Mouse (Mus musculus) left cerebral cortex, postnatal 10 days (tissue): ENCODE data around the gene Myo1f. TPM values are rescaled to one million over a fixed set of nuclear protein-coding genes. Genes with fewer than 3 reads are reported as not detected.
"Not testable (repeated sequence)": the region's sequence is repeated elsewhere in the genome, so short reads cannot be mapped to it uniquely, and the experiment has no call there.

ENCODE experiments used
- DNase-seq, 2 experiments: peaks; one replicate each; pipeline ENCODE4 v3.0.0; 2021 to 2022; ENCODE audit warnings: low spot score in 2 of 2, mixed read lengths in 1 of 2; ENCODE audit errors: extremely low spot score in 1 of 2
- intact Hi-C: fragments of 180-260 bp; cut with DNase I; formaldehyde crosslinking; loops from one replicate; pipeline ENCODE4 v1.15.1; 2025
- total RNA-seq, 2 experiments: library from RNA; stranded (reverse); gene quantifications; 2 replicates each; pipeline ENCODE4 v1.2.3; 2021

Myo1f gene
- total RNA-seq, 2 experiments from 2014 or later, result 1.4 to 1.8 TPM

- no peak for DNase-seq
Observed at GRCm38 (mm10) chr17:33563527-33564076, 8.1 kb downstream of the Myo1f start.

GRCm38 (mm10) chr17:33564599-33564998, 9.1 kb downstream of the Myo1f start:
- intact Hi-C loops, result no loop called here
- no peak for DNase-seq

More at GRCm38 (mm10) chr17:33563527-33564076, 8.1 kb downstream of the Myo1f start:
- intact Hi-C loops, result no loop called here

GRCm38 (mm10) chr17:33566182-33566581, 10.7 kb downstream of the Myo1f start:
- DNase-seq, result no peak
- intact Hi-C loops, result no loop called here

DNA sequence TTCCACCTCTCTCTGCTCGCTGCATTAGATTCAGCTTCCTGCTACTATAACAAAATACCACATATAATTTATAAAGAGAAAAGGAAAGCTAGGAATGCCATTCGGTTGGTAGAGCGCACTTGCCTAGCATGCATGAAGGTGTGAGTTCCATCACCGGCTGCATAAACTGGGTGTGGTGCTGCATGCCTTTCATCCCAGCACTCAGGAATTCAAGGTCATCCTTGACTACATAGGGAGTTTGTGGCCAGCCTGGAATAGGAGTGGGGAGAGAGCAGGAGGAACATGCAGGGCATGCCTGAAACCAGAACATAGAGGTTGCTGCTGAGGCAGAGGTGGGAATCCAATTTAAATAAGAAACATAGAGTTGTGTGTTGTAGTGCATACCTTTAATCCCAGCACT, 28.6 kb downstream of the Myo1f start:
- intact Hi-C loops, result no loop called here
- DNase-seq, result no peak

GRCm38 (mm10) chr17:33586011-33586410, 30.5 kb downstream of the Myo1f start:
- DNase-seq, result no peak
- intact Hi-C loops, result no loop called here

DNA sequence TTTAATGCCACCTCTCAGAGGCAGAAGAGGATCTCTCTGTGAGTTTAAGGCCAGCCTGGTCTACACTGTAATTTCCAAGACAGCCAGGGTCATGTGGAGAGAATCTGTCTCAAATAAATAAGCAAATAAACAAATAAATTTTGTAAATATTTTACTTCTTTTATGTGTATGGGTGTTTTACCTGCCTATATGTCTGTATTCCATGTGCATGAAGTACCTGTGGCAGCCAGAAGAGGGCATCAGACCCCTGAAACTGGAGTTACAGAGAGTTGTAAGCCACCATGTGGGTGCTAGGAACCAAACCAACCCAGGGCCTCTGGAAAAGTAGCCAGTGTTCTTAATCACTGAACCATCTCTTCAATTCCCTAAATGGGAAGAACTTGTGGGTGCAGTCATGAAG, 41.8 kb downstream of the Myo1f start:
- DNase-seq, result no peak
- intact Hi-C loops, result no loop called here

GRCm38 (mm10) chr17:33598506-33598905, 43.0 kb downstream of the Myo1f start:
- DNase-seq, result no peak
- intact Hi-C loops, result no loop called here

GRCm38 (mm10) chr17:33599836-33600475, 44.4 kb downstream of the Myo1f start:
- DNase-seq, result no peak
- intact Hi-C loops, result no loop called here

GRCm38 (mm10) chr17:33600831-33601230, 45.3 kb downstream of the Myo1f start:
- DNase-seq, result no peak
- intact Hi-C loops, result no loop called here

- intact Hi-C loops, result no loop called here
- DNase-seq, result no peak
Observed at GRCm38 (mm10) chr17:33601947-33602346, 46.4 kb downstream of the Myo1f start.

DNA sequence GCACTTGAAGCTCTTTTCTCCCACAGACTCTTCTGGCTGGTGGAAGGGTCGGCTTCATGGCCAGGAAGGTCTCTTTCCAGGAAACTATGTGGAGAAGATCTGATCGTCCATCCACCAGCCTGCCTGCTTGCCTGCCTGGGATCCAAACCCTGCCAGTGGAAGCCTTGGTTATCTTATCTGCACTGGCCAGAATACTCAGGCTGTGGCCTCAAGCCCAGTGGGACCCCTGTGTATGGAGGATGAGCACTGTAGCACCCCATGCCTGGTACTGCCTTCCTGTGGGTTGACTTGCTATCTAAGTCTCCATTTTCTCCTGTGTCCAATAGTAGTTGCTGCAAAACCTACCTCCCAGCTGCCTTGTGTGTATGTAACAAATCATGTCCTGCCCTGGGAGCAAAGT, 51.8 kb downstream of the Myo1f start:
- intact Hi-C loops, result no loop called here
- no peak for DNase-seq

DNA sequence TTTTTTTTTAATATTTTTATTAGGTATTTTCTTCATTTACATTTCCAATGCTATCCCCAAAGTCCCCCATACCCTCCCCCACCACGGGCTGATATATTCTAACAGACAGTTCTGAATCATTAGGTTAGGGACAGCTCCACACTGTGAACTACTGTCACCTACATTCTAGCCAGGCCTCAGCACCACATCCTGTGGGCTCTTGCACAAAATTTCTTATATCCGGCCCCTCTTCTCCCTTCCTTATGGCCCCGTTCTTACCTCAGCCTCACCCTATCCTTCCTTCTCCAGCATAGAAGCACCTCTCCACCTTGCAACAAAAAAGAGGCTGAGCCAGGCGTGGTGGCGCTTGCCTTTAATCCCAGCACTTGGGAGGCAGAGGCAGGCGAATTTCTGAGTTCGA, 55.0 kb downstream of the Myo1f start:
- DNase-seq, result no peak
- intact Hi-C loops, result no loop called here

GRCm38 (mm10) chr17:33613726-33614125, 58.2 kb downstream of the Myo1f start:
- DNase-seq, intact Hi-C loops: not testable (repeated sequence)

DNA sequence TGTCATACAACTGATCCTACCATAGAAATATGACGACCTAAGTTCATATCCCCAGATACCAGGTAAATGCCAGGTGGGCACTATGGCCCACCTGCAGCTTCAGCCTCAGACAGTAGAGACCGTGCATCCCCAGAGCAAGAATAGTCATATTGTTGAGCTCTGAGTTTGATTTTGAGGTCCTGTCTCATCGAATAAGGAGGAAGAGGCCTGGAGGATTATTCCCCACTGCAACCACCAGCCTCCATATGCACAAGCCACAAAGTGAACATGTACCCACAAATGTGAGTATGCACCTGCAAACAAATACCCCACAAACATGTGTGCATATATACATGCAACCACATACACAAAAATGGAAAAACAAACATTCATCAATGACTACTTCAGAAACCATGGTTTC, 71.8 kb downstream of the Myo1f start:
- intact Hi-C loops, result no loop called here
- DNase-seq, result no peak

GRCm38 (mm10) chr17:33628621-33629486, 73.3 kb downstream of the Myo1f start, which contains the start of gene Zfp414:
Gene Zfp414, plus strand, starts transcription at chr17:33629090.
- intact Hi-C loops, result no loop called here
- peak; percentile 89 to 93 for DNase-seq

GRCm38 (mm10) chr17:33629487-33630125, 74.1 kb downstream of the Myo1f start:
- intact Hi-C loops, result no loop called here
- peak in 1 of 2 experiments; percentile 31 for DNase-seq

DNA sequence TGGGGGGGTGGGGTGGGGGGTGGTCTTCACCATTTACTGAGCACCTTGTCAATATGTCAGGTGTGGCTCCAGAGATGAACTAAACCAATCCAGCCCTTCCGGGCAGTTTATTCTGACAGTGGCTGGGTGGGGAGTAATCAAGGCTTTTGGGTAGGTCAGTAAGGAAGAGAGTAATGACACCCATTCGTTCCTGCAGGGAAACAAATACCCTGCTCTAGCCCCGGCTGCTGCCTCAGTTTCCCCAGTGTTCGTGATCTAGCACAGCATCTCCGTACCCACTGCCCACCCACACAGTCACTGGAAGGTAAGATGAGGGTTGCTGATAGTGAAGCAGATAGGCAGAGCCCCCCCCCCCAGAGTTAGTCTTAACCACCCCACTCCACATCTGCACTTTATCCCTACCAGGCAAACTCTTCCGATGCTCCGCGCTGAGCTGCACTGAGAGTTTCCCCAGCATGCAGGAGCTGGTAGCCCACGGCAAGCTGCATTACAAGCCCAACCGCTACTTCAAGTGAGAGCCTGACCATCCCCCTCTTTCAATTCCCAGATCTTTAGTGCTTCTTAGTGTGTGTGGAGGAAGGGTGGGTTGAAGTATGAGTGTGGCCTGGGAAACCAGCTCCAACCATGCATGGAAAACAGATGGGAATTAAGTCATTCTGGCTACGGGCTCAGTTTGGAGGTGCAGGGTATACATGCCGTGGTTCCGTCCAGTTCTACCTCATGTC, 74.8 kb downstream of the Myo1f start:
- intact Hi-C loops, result no loop called here
- no peak for DNase-seq

- intact Hi-C loops, result no loop called here
- DNase-seq, result peak in 1 of 2 experiments; percentile 36
Observed at GRCm38 (mm10) chr17:33631236-33631635, 75.7 kb downstream of the Myo1f start.

- peak in 1 of 2 experiments; percentile 51 for DNase-seq
- intact Hi-C loops, result no loop called here
Observed at GRCm38 (mm10) chr17:33631796-33632195, 76.3 kb downstream of the Myo1f start.
